Mouse (Mus musculus): ENCODE measurements at regions not wholly inside any gene's neighbourhood (a gene's known extent, or its start where the extent isn't known, plus 50 kb on each side); places are given as distances from the start of the nearest gene placed in this dataset.

- no peak for DNase-seq (ENCODE audit: low read depth, low spot score)
- Histone ChIP-seq H3K4me3 (ENCODE audit: control insufficient read depth in 1 of 2, insufficient read depth in 1 of 2, low read depth in 2 of 2, low read length in 2 of 2) (no peak overlapping the region), H3K27ac (ENCODE audit: control insufficient read depth, low read depth, low read length) (no peak overlapping the region), H3K27me3 (ENCODE audit: control insufficient read depth in 1 of 2, insufficient read depth in 2 of 2, low read length in 2 of 2) (no peaks in the 10 kb centered on the region), H3K79me2 (ENCODE audit: control insufficient read depth, insufficient read depth, low read length, poor library complexity) (no peaks in the 10 kb centered on the region), H3K9ac (ENCODE audit: control insufficient read depth, low read depth, low read length, poor library complexity, severe bottlenecking) (no peak overlapping the region), H3K36me3 (ENCODE audit: control insufficient read depth in 1 of 2, insufficient read depth in 2 of 2, low read length in 2 of 2) (no peaks in the 10 kb centered on the region), H3K9me3 (replicated peaks; ENCODE audit: insufficient read depth, low read length) (no peaks in the 10 kb centered on the region), H3K4me1 (ENCODE audit: control insufficient read depth in 1 of 2, insufficient read depth in 2 of 2, low read length in 2 of 2) (no peaks in the 10 kb centered on the region)
- TF ChIP-seq RCOR1 (IDR thresholded peaks at IDR 0.05; ENCODE audit: low read depth, low read length): no peak
- TF ChIP-seq ZC3H11A (IDR thresholded peaks at IDR 0.05; ENCODE audit: low read depth, low read length): no peak
- no peak for TF ChIP-seq UBTF (IDR thresholded peaks at IDR 0.05; ENCODE audit: borderline replicate concordance, insufficient read depth, low read depth, low read length)
- no peak for TF ChIP-seq MYB (IDR thresholded peaks at IDR 0.05; ENCODE audit: low read depth, low read length)
- TF ChIP-seq ZMIZ1 (IDR thresholded peaks at IDR 0.05; ENCODE audit: low read depth, low read length): no peak
- TF ChIP-seq TCF12 (IDR thresholded peaks at IDR 0.05; ENCODE audit: low read depth, low read length): no peak
- no peak for TF ChIP-seq POLR2AphosphoS5 (IDR thresholded peaks at IDR 0.05; ENCODE audit: borderline replicate concordance, low read depth, low read length)
- TF ChIP-seq USF2 (IDR thresholded peaks at IDR 0.05; ENCODE audit: borderline replicate concordance in 1 of 2, insufficient read depth in 1 of 2, low read depth in 1 of 2, low read length in 2 of 2): no peak
- no peak for TF ChIP-seq ETS1 (IDR thresholded peaks at IDR 0.05; ENCODE audit: low read depth, low read length)
- TF ChIP-seq MXI1 (IDR thresholded peaks at IDR 0.05; ENCODE audit: low read depth, low read length): no peak
- no peak for TF ChIP-seq ZNF384 (IDR thresholded peaks at IDR 0.05; ENCODE audit: low read depth, low read length)
- no peak for TF ChIP-seq POLR2AphosphoS2 (IDR thresholded peaks at IDR 0.05; ENCODE audit: low read length)
Measured at GRCm38 (mm10) chr13:53709062-53709461, 236.2 kb upstream of the Msx2 start.

DNA sequence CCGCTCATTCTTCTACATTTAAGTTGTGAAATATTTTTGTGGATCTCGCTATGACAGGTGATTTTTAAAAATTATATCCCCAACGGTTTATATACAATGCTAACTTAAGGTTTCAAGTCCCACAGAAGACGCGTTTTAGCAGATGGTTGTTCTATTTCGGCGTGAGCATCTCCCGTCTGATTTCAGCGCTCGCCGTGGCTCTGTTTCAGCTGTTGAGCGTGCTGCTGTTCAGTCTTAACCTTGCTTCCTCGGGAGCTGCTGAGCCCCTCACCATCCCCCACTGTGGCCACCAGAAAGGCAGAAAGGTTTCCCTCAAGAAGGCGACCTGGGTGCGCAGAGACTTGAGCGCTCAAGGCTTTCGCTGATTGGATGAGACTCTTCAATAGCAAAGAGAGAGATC, 234.7 kb upstream of the Msx2 start:
- Histone ChIP-seq H3K36me3 (ENCODE audit: control insufficient read depth in 1 of 2, insufficient read depth in 2 of 2, low read length in 2 of 2) (no peaks in the 10 kb centered on the region), H3K27me3 (ENCODE audit: control insufficient read depth in 1 of 2, insufficient read depth in 2 of 2, low read length in 2 of 2) (no peaks in the 10 kb centered on the region), H3K4me1 (ENCODE audit: control insufficient read depth in 1 of 2, insufficient read depth in 2 of 2, low read length in 2 of 2) (no peaks in the 10 kb centered on the region), H3K27ac (ENCODE audit: control insufficient read depth, low read depth, low read length) (no peak overlapping the region), H3K9me3 (replicated peaks; ENCODE audit: insufficient read depth, low read length) (no peaks in the 10 kb centered on the region), H3K79me2 (ENCODE audit: control insufficient read depth, insufficient read depth, low read length, poor library complexity) (no peaks in the 10 kb centered on the region), H3K9ac (ENCODE audit: control insufficient read depth, low read depth, low read length, poor library complexity, severe bottlenecking) (no peak overlapping the region), H3K4me3 (ENCODE audit: control insufficient read depth in 1 of 2, insufficient read depth in 1 of 2, low read depth in 2 of 2, low read length in 2 of 2) (no peak overlapping the region)
- DNase-seq (ENCODE audit: low read depth, low spot score): no peak
- TF ChIP-seq EP300 (IDR thresholded peaks at IDR 0.05; ENCODE audit: low read depth in 1 of 2, low read length in 2 of 2) (no peak), GABPA (IDR thresholded peaks at IDR 0.05; ENCODE audit: low read depth, low read length) (no peak), ELF1 (IDR thresholded peaks at IDR 0.05; ENCODE audit: low read depth, low read length) (no peak), ZNF384 (IDR thresholded peaks at IDR 0.05; ENCODE audit: low read depth, low read length) (no peak), JUND (IDR thresholded peaks at IDR 0.05; ENCODE audit: low read depth, low read length) (no peak), BHLHE40 (IDR thresholded peaks at IDR 0.05; ENCODE audit: borderline replicate concordance, low read depth, low read length) (no peak), POLR2AphosphoS5 (IDR thresholded peaks at IDR 0.05; ENCODE audit: borderline replicate concordance, low read depth, low read length) (no peak), NRF1 (IDR thresholded peaks at IDR 0.05; ENCODE audit: insufficient read depth, low read depth, low read length, poor library complexity, severe bottlenecking) (no peak), TAL1 (IDR thresholded peaks at IDR 0.05; ENCODE audit: low read length) (no peak), RCOR1 (IDR thresholded peaks at IDR 0.05; ENCODE audit: low read depth, low read length) (no peak), TCF12 (IDR thresholded peaks at IDR 0.05; ENCODE audit: low read depth, low read length) (no peak), MXI1 (IDR thresholded peaks at IDR 0.05; ENCODE audit: low read depth, low read length) (no peak), KAT2A (conservative IDR thresholded peaks at IDR 0.05; ENCODE audit: low read depth, low read length) (no peak), E2F4 (IDR thresholded peaks at IDR 0.05; ENCODE audit: borderline replicate concordance, low read depth, low read length) (no peak), MAFK (IDR thresholded peaks at IDR 0.05; ENCODE audit: borderline replicate concordance, low read depth, low read length) (no peak), MAZ (IDR thresholded peaks at IDR 0.05; ENCODE audit: low read depth, low read length) (no peak), USF1 (IDR thresholded peaks at IDR 0.05; ENCODE audit: low read depth, low read length) (no peak), ZKSCAN1 (IDR thresholded peaks at IDR 0.05; ENCODE audit: low read depth, low read length) (no peak)
